Mouse (Mus musculus): ENCODE data around the gene Olfr596. TPM values are rescaled to one million over a fixed set of nuclear protein-coding genes. Genes with fewer than 3 reads are reported as not detected.
"Not testable (repeated sequence)": the region's sequence is repeated elsewhere in the genome, so short reads cannot be mapped to it uniquely, and the experiment has no call there.

Gene Olfr596
- not detected for polyA plus RNA-seq (2021)

GRCm38 (mm10) chr7:103305348-103305747, at the start of gene Olfr596:
TSS of gene Olfr596 (plus strand) at chr7:103305648.
- ATAC-seq; POLR2A ChIA-PET; in situ Hi-C loops (cut with MboI; ENCODE audit: low pct_unique_long_range_greater_than_20kb); H3K27me3 ChIP-seq; DNase-seq (ENCODE audit: low read depth, low spot score); CTCF ChIA-PET: not testable (repeated sequence)

GRCm38 (mm10) chr7:103316015-103316414, 10.6 kb downstream of the Olfr596 start, which contains the start of gene Olfr597:
TSS of gene Olfr597 (plus strand) at chr7:103316315.
- ATAC-seq; H3K27me3 ChIP-seq; DNase-seq (ENCODE audit: low read depth, low spot score); POLR2A ChIA-PET; CTCF ChIA-PET: not testable (repeated sequence)
- in situ Hi-C loops (cut with MboI; ENCODE audit: low pct_unique_long_range_greater_than_20kb): loop anchor here (5.0 kb wide), 1 partner anchor 56 kb away; no protein-coding TSS in a partner anchor

- CTCF ChIA-PET: no interaction called here
- POLR2A ChIA-PET: no interaction called here
- ATAC-seq (no peak), DNase-seq (ENCODE audit: low read depth, low spot score) (no peak)
- in situ Hi-C loops (cut with MboI; ENCODE audit: low pct_unique_long_range_greater_than_20kb): no loop called here
- TF ChIP-seq CTCF (IDR thresholded peaks at IDR 0.05): no peak
- no peaks in the 10 kb centered on the region for H3K27me3 ChIP-seq
These were observed 17.8 kb downstream of the Olfr596 start, which contains the start of gene Olfr598 for GRCm38 (mm10) chr7:103323268-103323667. TSS of gene Olfr598 (plus strand) at chr7:103323568.

- H3K27me3 ChIP-seq: no peaks in the 10 kb centered on the region
- in situ Hi-C loops (cut with MboI; ENCODE audit: low pct_unique_long_range_greater_than_20kb): no loop called here
- ChIA-PET CTCF (no interaction called here), POLR2A (no interaction called here)
- DNase-seq (ENCODE audit: low read depth, low spot score) (no peak), ATAC-seq (no peak)
- TF ChIP-seq CTCF (IDR thresholded peaks at IDR 0.05): no peak
These were observed 30.2 kb downstream of the Olfr596 start, which contains the start of gene Olfr599 for GRCm38 (mm10) chr7:103335617-103336016. TSS of gene Olfr599 (plus strand) at chr7:103335917.

- H3K27me3 ChIP-seq: no peaks in the 10 kb centered on the region
- CTCF ChIA-PET: no interaction called here
- DNase-seq (ENCODE audit: low read depth, low spot score) (no peak), ATAC-seq (no peak)
- POLR2A ChIA-PET: no interaction called here
- no peak for TF ChIP-seq CTCF (IDR thresholded peaks at IDR 0.05)
- in situ Hi-C loops (cut with MboI; ENCODE audit: low pct_unique_long_range_greater_than_20kb): no loop called here
These were observed 44.1 kb downstream of the Olfr596 start, which contains the start of gene Olfr600 for GRCm38 (mm10) chr7:103349569-103349968. TSS of gene Olfr600 (minus strand) at chr7:103349669.

Other genes starting within 250 kb of the Olfr596 start
- not detected for gene Olfr584, start 223.8 kb upstream of the Olfr596 start, polyA plus RNA-seq (2021)
- not detected for gene Olfr585, start 207.9 kb upstream of the Olfr596 start, polyA plus RNA-seq (2021)
- gene Olfr586, start 180.0 kb upstream of the Olfr596 start, polyA plus RNA-seq (2021): not detected
- gene Olfr588-ps1, start 164.8 kb upstream of the Olfr596 start, polyA plus RNA-seq (2021): not detected
- gene Olfr589, start 149.3 kb upstream of the Olfr596 start, polyA plus RNA-seq (2021): not detected
- gene Olfr591, start 127.3 kb upstream of the Olfr596 start, polyA plus RNA-seq (2021): not detected
- gene Olfr592, start 120.8 kb upstream of the Olfr596 start, polyA plus RNA-seq (2021): not detected
- not detected for gene Olfr593, start 93.8 kb upstream of the Olfr596 start, polyA plus RNA-seq (2021)
- gene Olfr594, start 88.7 kb upstream of the Olfr596 start, polyA plus RNA-seq (2021): not detected
- gene Usp17ld, start 53.1 kb upstream of the Olfr596 start, polyA plus RNA-seq (2021): not detected
- gene Olfr597, start 10.7 kb downstream of the Olfr596 start, polyA plus RNA-seq (2021): not detected
- gene Olfr598, start 17.9 kb downstream of the Olfr596 start, polyA plus RNA-seq (2021): not detected
- not detected for gene Olfr599, start 30.3 kb downstream of the Olfr596 start, polyA plus RNA-seq (2021)
- not detected for gene Olfr600, start 44.0 kb downstream of the Olfr596 start, polyA plus RNA-seq (2021)
- gene Olfr601, start 57.0 kb downstream of the Olfr596 start, polyA plus RNA-seq (2021): not detected
- gene Olfr603, start 80.5 kb downstream of the Olfr596 start, polyA plus RNA-seq (2021): not detected
- gene Usp17lc, start 109.4 kb downstream of the Olfr596 start, polyA plus RNA-seq (2021): not detected
- not detected for gene Olfr605, start 139.8 kb downstream of the Olfr596 start, polyA plus RNA-seq (2021)
- not detected for gene Olfr606, start 143.4 kb downstream of the Olfr596 start, polyA plus RNA-seq (2021)
- not detected for gene Olfr607, start 158.5 kb downstream of the Olfr596 start, polyA plus RNA-seq (2021)
- not detected for gene Olfr608, start 164.2 kb downstream of the Olfr596 start, polyA plus RNA-seq (2021)
- gene Olfr609, start 192.4 kb downstream of the Olfr596 start, polyA plus RNA-seq (2021): not detected
- not detected for gene Olfr610, start 206.5 kb downstream of the Olfr596 start, polyA plus RNA-seq (2021)
- not detected for gene Olfr611, start 215.2 kb downstream of the Olfr596 start, polyA plus RNA-seq (2021)
- not detected for gene Olfr612, start 237.1 kb downstream of the Olfr596 start, polyA plus RNA-seq (2021)
- gene Olfr613, start 242.4 kb downstream of the Olfr596 start, polyA plus RNA-seq (2021): 0.42 TPM

Data from Patski (cell line).